Mouse (Mus musculus) liver, adult 2 months (tissue): ENCODE data around the gene Ralgps1. TPM values are rescaled to one million over a fixed set of nuclear protein-coding genes. Genes with fewer than 3 reads are reported as not detected.

ENCODE experiments used
- DNase-seq: peaks from one replicate; pipeline ENCODE4 v3.0.0-alpha.2; 2011; ENCODE audit warnings: low read depth, low spot score; ENCODE audit errors: extremely low read depth
- H3K27ac ChIP-seq: fragments of 200-500 bp; replicated peaks from 2 replicates; pipeline ENCODE4 v1.5.1; 2012; ENCODE audit warnings: low read depth, mild to moderate bottlenecking, control low read depth, inconsistent platforms, low read length; ENCODE audit not compliant: insufficient read depth
- H3K27me3 ChIP-seq: fragments of 200-500 bp; 2 replicates; pipeline ENCODE4 v1.6.1; 2012; ENCODE audit warnings: mild to moderate bottlenecking, moderate library complexity, low read length, inconsistent platforms; ENCODE audit not compliant: control insufficient read depth, insufficient read depth
- H3K36me3 ChIP-seq: fragments of 200-500 bp; 2 replicates; pipeline ENCODE4 v1.6.1; 2012; ENCODE audit warnings: low read length, inconsistent platforms; ENCODE audit not compliant: control insufficient read depth, insufficient read depth
- H3K4me1 ChIP-seq: fragments of 200-500 bp; 2 replicates; pipeline ENCODE4 v1.6.1; 2011; ENCODE audit warnings: low read length; ENCODE audit not compliant: control insufficient read depth, insufficient read depth
- H3K4me3 ChIP-seq: fragments of 200-500 bp; 2 replicates; pipeline ENCODE4 v1.5.1; 2011; ENCODE audit warnings: low read depth, mild to moderate bottlenecking, control low read depth, low read length, moderate library complexity; ENCODE audit not compliant: insufficient read depth
- H3K79me2 ChIP-seq: fragments of 200-500 bp; 2 replicates; pipeline ENCODE4 v1.6.1; 2012; ENCODE audit warnings: inconsistent platforms, mild to moderate bottlenecking, low read length, moderate library complexity; ENCODE audit not compliant: control insufficient read depth, insufficient read depth
- H3K9ac ChIP-seq: fragments of 200-500 bp; 2 replicates; pipeline ENCODE4 v1.6.1; 2012; ENCODE audit warnings: low read depth, mild to moderate bottlenecking, control low read depth, inconsistent platforms, low read length
- CTCF ChIP-seq: fragments of 200-500 bp; IDR thresholded peaks from 2 replicates; pipeline ENCODE4 v1.5.1; 2011; ENCODE audit warnings: low read depth, low read length, control low read depth
- POLR2A ChIP-seq: fragments of 200-500 bp; IDR thresholded peaks from 2 replicates; pipeline ENCODE4 v1.6.1; 2011; ENCODE audit warnings: low read length, control low read depth; ENCODE audit not compliant: insufficient read depth; ENCODE audit errors: extremely low read depth
- WGBS: fragments of 180-500 bp; shearing (Covaris S2); methylation state at CpG from one replicate; pipeline ENCODE4 v1.1.7; 2018; 5-methylcytosine and 5-hydroxymethylcytosine counted together
- polyA plus RNA-seq: library from polyadenylated mRNA; depleted of rRNA; stranded (reverse); fragments of >200 nt; gene quantifications from 2 replicates; pipeline ENCODE4 v1.2.3, GENCODE M21; 2012
- total RNA-seq: library from RNA; depleted of rRNA; stranded (reverse); fragments of >200 nt; gene quantifications from 2 replicates; pipeline ENCODE4 v1.2.3, GENCODE M21; 2014

Ralgps1 gene
- total and polyA plus RNA-seq, 2 experiments: 2.6 to 3.3 TPM

DNA sequence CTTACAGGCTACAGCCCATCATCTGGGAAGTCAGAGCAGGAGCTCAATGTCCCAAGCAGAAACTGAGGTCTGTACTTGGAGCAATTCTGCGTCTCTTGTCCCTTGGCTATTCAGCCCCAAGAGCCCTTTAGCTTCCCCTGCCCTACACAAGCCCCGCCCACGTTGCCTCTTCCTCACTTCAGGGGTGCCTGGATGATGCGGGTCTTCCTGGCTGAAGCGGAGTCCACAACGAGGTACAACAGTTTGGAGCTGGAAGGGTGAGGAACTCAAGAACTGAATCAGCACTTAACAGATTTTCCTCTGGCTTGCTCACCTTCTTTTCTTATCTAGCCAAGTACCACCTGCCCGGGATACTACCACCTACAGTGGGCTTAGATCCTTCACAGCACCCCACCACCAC, 239.0 kb downstream of the Ralgps1 start:
- Histone ChIP-seq H3K27me3 (no peaks in the 10 kb centered on the region), H3K79me2 (no peaks in the 10 kb centered on the region), H3K27ac (no peak overlapping the region), H3K4me1 (peaks cover 2% of the 10 kb centered on the region; the same call in 1 of the 2 replicates), H3K9ac (no peak overlapping the region), H3K36me3 (no peaks in the 10 kb centered on the region), H3K4me3 (no peak overlapping the region)
- WGBS: 12% methylated on average over 7 of the region's 7 CpGs
- no peak for DNase-seq
- TF ChIP-seq POLR2A (no peak), CTCF (no peak)

DNA sequence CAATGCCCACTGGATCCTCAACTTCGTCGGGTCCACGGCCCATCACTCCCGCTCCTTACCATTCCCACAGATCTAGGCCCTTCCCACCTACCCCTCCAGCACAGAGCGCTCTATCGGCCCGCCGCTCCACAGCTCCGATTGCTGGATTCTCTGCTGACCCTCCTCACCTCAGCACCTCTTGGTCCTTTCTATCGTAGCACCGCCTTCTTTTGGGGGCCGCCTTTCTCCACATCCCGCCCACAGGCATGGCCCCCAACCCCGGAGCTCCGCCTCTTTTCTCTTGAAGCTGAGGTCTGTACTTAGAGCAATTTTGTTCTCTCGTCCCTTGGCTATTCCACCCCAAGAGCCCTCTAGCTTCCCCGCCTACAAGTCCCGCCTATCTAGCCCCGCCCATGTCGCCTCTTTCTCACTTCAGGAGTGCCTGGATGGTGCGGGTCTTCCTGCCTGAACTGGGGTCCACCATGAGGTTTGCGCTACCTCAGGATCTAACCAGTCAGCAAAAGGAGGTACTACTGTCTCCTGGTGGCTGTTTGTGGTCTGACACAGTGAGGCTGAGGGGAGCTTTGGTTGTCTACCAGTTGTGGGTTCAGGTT, 239.7 kb downstream of the Ralgps1 start, which contains the start of gene Garnl3:
TSS of gene Garnl3 (minus strand) at position 155 of the 593 bp plus-strand sequence.
- Histone ChIP-seq H3K9ac (peak within 1 kb of the TSS; percentile 36; the same call in 1 of the 2 replicates), H3K4me3 (peak within 1 kb of the TSS; percentile 71), H3K36me3 (no peaks in the 10 kb centered on the region), H3K4me1 (peaks cover 2% of the 10 kb centered on the region; the same call in 1 of the 2 replicates), H3K27ac (no peak within 1 kb of the TSS), H3K79me2 (no peaks in the 10 kb centered on the region), H3K27me3 (no peaks in the 10 kb centered on the region)
- 3% methylated on average over 22 of the region's 22 CpGs for WGBS
- peak; percentile 17 for DNase-seq
- TF ChIP-seq POLR2A: no peak
- peak; percentile 49; the same call in 1 of the 2 replicates for TF ChIP-seq CTCF

DNA sequence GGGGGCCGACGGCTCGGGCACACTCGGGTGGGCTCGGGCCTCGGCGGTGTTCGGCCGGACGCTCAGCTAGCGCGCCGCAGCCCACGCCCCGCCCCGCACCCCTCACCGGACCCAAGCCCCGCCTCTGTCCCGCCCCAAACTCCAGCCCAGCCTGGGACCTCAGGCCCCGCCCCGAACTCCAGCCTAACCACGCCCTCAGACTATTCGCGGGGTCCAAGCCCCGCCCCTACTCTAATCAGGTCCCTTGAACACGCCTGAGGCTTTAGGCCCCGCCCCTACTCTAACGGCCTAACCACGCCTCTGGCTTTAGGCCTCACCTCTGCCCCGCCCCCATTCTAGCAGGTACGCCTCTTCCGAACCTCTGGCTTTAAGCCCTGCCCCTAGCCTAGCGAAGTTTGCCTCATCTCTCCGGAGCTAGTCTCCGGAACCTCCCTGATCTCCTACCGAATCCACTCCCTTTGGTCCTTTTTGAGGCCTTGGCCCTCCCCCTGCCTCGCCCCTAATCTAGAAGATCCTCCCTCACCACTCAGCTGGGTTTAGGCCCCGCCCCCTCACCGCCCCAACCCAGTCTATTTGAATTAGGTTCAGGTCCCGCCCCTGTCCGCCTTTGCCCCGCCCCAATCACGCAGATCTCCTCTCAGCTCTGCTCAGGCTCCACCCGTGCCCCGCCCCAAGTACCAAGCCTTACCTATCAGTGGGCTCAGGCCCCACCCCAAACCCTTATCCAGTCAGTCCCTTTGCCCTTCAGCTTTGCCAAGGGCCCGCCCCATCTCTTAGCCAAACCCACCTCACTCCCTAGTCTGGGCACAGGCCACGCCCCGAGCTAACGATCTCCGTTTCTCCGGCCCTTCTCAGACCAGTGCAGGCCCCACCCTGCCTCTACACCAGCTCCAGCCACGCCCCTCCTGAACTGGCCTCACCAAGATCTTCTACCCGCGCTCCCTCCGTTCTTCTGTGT, 240.5 kb downstream of the Ralgps1 start:
- peak; percentile 96 for DNase-seq
- Histone ChIP-seq H3K79me2 (no peaks in the 10 kb centered on the region), H3K4me3 (peak overlapping the region; percentile 71), H3K27ac (no peak overlapping the region), H3K4me1 (peaks cover 2% of the 10 kb centered on the region; the same call in 1 of the 2 replicates), H3K27me3 (no peaks in the 10 kb centered on the region), H3K36me3 (no peaks in the 10 kb centered on the region), H3K9ac (peak overlapping the region; percentile 66)
- WGBS: 1% methylated on average over 55 of the region's 55 CpGs
- TF ChIP-seq POLR2A (no peak), CTCF (no peak)

DNA sequence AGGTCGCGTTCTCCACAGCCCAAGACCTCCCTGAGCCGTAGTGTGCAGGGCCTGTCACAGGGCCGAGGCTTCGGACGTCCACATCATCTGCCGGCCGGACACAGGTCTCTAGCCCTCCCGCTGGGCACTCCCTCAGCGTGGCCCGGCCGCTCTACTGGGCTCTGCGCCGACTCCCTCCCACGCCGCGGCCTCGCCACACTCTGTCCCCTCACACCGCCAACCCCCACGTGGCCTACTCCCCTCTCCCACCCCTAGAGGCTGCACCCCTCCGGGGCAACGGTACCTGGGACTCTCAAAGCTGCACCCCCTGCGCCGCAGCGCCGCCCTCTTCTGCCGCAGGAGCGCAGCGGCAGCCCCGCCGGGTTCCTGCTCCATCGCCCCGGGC, 241.2 kb downstream of the Ralgps1 start:
- peaks cover 2% of the 10 kb centered on the region; the same call in 1 of the 2 replicates for H3K4me1 ChIP-seq
- TF ChIP-seq CTCF: no peak
- TF ChIP-seq POLR2A: no peak
- no peaks in the 10 kb centered on the region for H3K36me3 ChIP-seq
- H3K4me3 ChIP-seq: peak overlapping the region; percentile 71
- H3K27me3 ChIP-seq: no peaks in the 10 kb centered on the region
- no peak overlapping the region for H3K27ac ChIP-seq
- H3K9ac ChIP-seq: peak overlapping the region; percentile 66
- WGBS: under 1% methylated on average over 33 of the region's 33 CpGs
- no peaks in the 10 kb centered on the region for H3K79me2 ChIP-seq
- DNase-seq: no peak

DNA sequence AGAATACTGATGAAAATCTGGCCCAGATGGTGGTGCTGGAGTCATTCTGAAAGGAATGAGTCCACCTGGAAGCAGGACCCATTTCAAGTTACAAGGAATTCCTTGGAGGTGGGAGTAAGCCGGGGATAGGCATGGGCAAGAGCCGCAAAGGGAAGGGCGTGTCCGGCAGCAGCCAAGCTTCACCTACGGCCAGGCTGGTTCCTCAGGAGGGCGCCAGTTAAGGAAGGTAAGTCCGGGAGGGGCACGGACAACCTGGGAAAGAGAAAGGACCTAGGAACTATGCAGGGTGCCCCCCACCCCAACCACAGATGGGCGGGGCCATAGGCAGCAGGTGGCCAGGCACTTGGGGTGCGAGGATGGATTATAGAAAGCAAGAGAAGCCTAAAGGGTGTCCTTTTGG, 241.6 kb downstream of the Ralgps1 start:
- TF ChIP-seq CTCF: no peak
- no peak for TF ChIP-seq POLR2A
- no peak for DNase-seq
- H3K4me1 ChIP-seq: peaks cover 2% of the 10 kb centered on the region; the same call in 1 of the 2 replicates
- no peak overlapping the region for H3K27ac ChIP-seq
- no peaks in the 10 kb centered on the region for H3K27me3 ChIP-seq
- no peaks in the 10 kb centered on the region for H3K79me2 ChIP-seq
- 16% methylated on average over 10 of the region's 10 CpGs for WGBS
- no peak overlapping the region for H3K9ac ChIP-seq
- peak overlapping the region; percentile 71 for H3K4me3 ChIP-seq
- no peaks in the 10 kb centered on the region for H3K36me3 ChIP-seq
